Mouse (Mus musculus): ENCODE measurements around the gene 1700092M07Rik.
A peak's percentile ranks its signal among the peaks of the same experiment; 100 is the strongest.

The 1700092M07Rik gene

GRCm38 (mm10) chr19:8740603-8741002 is at the start of gene 1700092M07Rik:
TSS of gene 1700092M07Rik (plus strand) at chr19:8740718.
- DNase-seq = peak in 1 of 2 experiments; percentile 32

- no peak for DNase-seq
Measured at GRCm38 (mm10) chr19:8691871-8692539, 48.5 kb upstream of the 1700092M07Rik start.

- no peak for DNase-seq
Measured at GRCm38 (mm10) chr19:8692740-8693139, 47.8 kb upstream of the 1700092M07Rik start.

- DNase-seq = peak; percentile 71 to 75
Measured at GRCm38 (mm10) chr19:8695330-8695729, 45.2 kb upstream of the 1700092M07Rik start.

- no peak for DNase-seq
Measured at GRCm38 (mm10) chr19:8699652-8700051, 40.9 kb upstream of the 1700092M07Rik start.

GRCm38 (mm10) chr19:8702458-8702857 is 38.1 kb upstream of the 1700092M07Rik start:
- no peak for DNase-seq

- DNase-seq = no peak
Measured at GRCm38 (mm10) chr19:8703571-8703970, 36.9 kb upstream of the 1700092M07Rik start.

GRCm38 (mm10) chr19:8705026-8705708 is 35.4 kb upstream of the 1700092M07Rik start:
- no peak for DNase-seq

GRCm38 (mm10) chr19:8706132-8706667 is 34.3 kb upstream of the 1700092M07Rik start:
- DNase-seq = no peak

GRCm38 (mm10) chr19:8706930-8707329 is 33.6 kb upstream of the 1700092M07Rik start:
- no peak for DNase-seq

- DNase-seq = no peak
Measured at GRCm38 (mm10) chr19:8708954-8709353, 31.6 kb upstream of the 1700092M07Rik start.

- no peak for DNase-seq
Measured at GRCm38 (mm10) chr19:8710057-8710456, 30.5 kb upstream of the 1700092M07Rik start.

- no peak for DNase-seq
Measured at GRCm38 (mm10) chr19:8711506-8711905, 29.0 kb upstream of the 1700092M07Rik start.

- peak; percentile 48 to 58 for DNase-seq
Measured at GRCm38 (mm10) chr19:8711949-8712869, 28.3 kb upstream of the 1700092M07Rik start.

- peak; percentile 64 to 78 for DNase-seq
Measured at GRCm38 (mm10) chr19:8712870-8713305, 27.6 kb upstream of the 1700092M07Rik start.

GRCm38 (mm10) chr19:8713306-8713996 is 27.1 kb upstream of the 1700092M07Rik start:
- DNase-seq = peak; percentile 96 to 97

- DNase-seq = no peak
Measured at GRCm38 (mm10) chr19:8713997-8714652, 26.4 kb upstream of the 1700092M07Rik start.

GRCm38 (mm10) chr19:8714653-8715481 is 25.7 kb upstream of the 1700092M07Rik start:
- no peak for DNase-seq

- DNase-seq = no peak
Measured at GRCm38 (mm10) chr19:8715868-8716766, 24.4 kb upstream of the 1700092M07Rik start.

All from thymus, postnatal 36 days (tissue).